Mouse (Mus musculus) MEL (cell line): Measurements from ENCODE around the gene Exosc8.

ENCODE experiments used
- CTCF ChIP-seq, 3 experiments: IDR thresholded peaks in 2 of 3; conservative IDR thresholded peaks in 1 of 3; 2 replicates each; pipeline ENCODE4 v1.5.1; 2011 to 2012; ENCODE audit warnings: low read length in 3 of 3, low read depth in 2 of 3, mild to moderate bottlenecking in 2 of 3, improper control_type of control experiment in 1 of 3, inconsistent platforms in 1 of 3, mixed read lengths in 1 of 3, moderate library complexity in 1 of 3; ENCODE audit not compliant: control insufficient read depth in 1 of 3, insufficient read depth in 1 of 3, poor library complexity in 1 of 3, severe bottlenecking in 1 of 3
- E2F4 ChIP-seq: IDR thresholded peaks from 2 replicates; pipeline ENCODE4 v1.6.1; 2011; ENCODE audit warnings: low read depth, low read length, improper control_type of control experiment, borderline replicate concordance
- ELF1 ChIP-seq: IDR thresholded peaks from 2 replicates; pipeline ENCODE4 v1.6.1; 2014; ENCODE audit warnings: low read depth, mild to moderate bottlenecking, inconsistent platforms, low read length, improper control_type of control experiment, moderate library complexity
- ETS1 ChIP-seq: IDR thresholded peaks from 2 replicates; pipeline ENCODE4 v1.6.1; 2012; ENCODE audit warnings: low read depth, mild to moderate bottlenecking, inconsistent platforms, low read length, improper control_type of control experiment, moderate library complexity
- GATA1 ChIP-seq: IDR thresholded peaks from 2 replicates; pipeline ENCODE4 v1.6.1; 2011; ENCODE audit warnings: low read depth, low read length, improper control_type of control experiment
- JUND ChIP-seq: IDR thresholded peaks from 2 replicates; pipeline ENCODE4 v1.6.1; 2011; ENCODE audit warnings: low read depth, mild to moderate bottlenecking, improper control_type of control experiment, low read length
- POLR2A ChIP-seq, 2 experiments: IDR thresholded peaks; 2 replicates each; pipeline ENCODE4 v1.6.1; 2011 to 2012; ENCODE audit warnings: low read length in 2 of 2, mild to moderate bottlenecking in 2 of 2, control low read depth in 1 of 2, improper control_type of control experiment in 1 of 2, low read depth in 1 of 2, moderate library complexity in 1 of 2; ENCODE audit not compliant: control insufficient read depth in 1 of 2, insufficient read depth in 1 of 2, poor library complexity in 1 of 2
- RAD21 ChIP-seq: IDR thresholded peaks from 2 replicates; pipeline ENCODE4 v1.6.1; 2011; ENCODE audit warnings: mild to moderate bottlenecking, low read depth, low read length, improper control_type of control experiment
- TAL1 ChIP-seq: IDR thresholded peaks from 2 replicates; pipeline ENCODE4 v1.6.1; 2012; ENCODE audit warnings: mild to moderate bottlenecking, inconsistent platforms, low read length, moderate library complexity, mixed read lengths
- TCF12 ChIP-seq: IDR thresholded peaks from 2 replicates; pipeline ENCODE4 v1.6.1; 2014; ENCODE audit warnings: low read depth, mild to moderate bottlenecking, inconsistent platforms, low read length, improper control_type of control experiment, moderate library complexity
- USF1 ChIP-seq: IDR thresholded peaks from 2 replicates; pipeline ENCODE4 v1.6.1; 2014; ENCODE audit warnings: low read depth, mild to moderate bottlenecking, inconsistent platforms, low read length, improper control_type of control experiment, moderate library complexity
- USF2 ChIP-seq, 2 experiments: IDR thresholded peaks; 2 replicates each; pipeline ENCODE4 v1.6.1; 2011 to 2012; ENCODE audit warnings: improper control_type of control experiment in 2 of 2, low read length in 2 of 2, borderline replicate concordance in 1 of 2, inconsistent platforms in 1 of 2, low read depth in 1 of 2, mild to moderate bottlenecking in 1 of 2; ENCODE audit not compliant: insufficient read depth in 1 of 2
- ZKSCAN1 ChIP-seq: IDR thresholded peaks from 2 replicates; pipeline ENCODE4 v1.6.1; 2012; ENCODE audit warnings: low read depth, mild to moderate bottlenecking, inconsistent platforms, low read length, improper control_type of control experiment, moderate library complexity

DNA sequence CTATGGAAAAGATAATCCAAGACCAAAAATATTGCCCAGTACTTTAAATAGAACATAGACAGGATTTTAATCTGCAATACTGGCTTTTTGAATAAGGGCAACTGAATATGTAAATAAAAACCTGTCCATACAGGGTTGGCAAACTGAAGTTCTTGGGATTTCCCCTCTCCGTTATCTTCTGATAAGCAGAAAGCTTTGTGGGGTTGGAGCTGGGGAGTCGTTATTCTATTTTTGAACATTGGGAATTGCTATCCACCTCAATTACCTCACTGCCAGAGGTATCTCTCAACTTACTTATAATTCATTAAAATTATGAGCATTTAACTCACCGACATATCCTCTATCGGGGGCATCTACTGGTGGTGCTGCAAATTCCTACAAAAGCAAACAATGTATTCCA is 2.8 kb downstream of the Exosc8 start:
- TF ChIP-seq TAL1 (no peak), USF2 (IDR thresholded peaks at IDR 0.05; ENCODE audit: borderline replicate concordance in 1 of 2, insufficient read depth in 1 of 2, low read depth in 1 of 2, low read length in 2 of 2) (no peak), ZKSCAN1 (no peak), CTCF (IDR thresholded peaks at IDR 0.05 in 2 of 3, conservative IDR thresholded peaks at IDR 0.05 in 1 of 3; ENCODE audit: control insufficient read depth in 1 of 3, insufficient read depth in 1 of 3, low read depth in 2 of 3, low read length in 3 of 3, poor library complexity in 1 of 3, severe bottlenecking in 1 of 3) (no peak), E2F4 (no peak), ETS1 (peak; percentile 70), TCF12 (peak; percentile 52), ELF1 (no peak), POLR2A (IDR thresholded peaks at IDR 0.05; ENCODE audit: control insufficient read depth in 1 of 2, insufficient read depth in 1 of 2, low read depth in 1 of 2, low read length in 2 of 2, poor library complexity in 1 of 2) (0 out of 4 replicates have a peak, but pooled peaks of 1 of the 2 experiments have one; percentile 2), GATA1 (no peak), JUND (no peak), RAD21 (no peak), USF1 (no peak)
